Mouse (Mus musculus) limb, embryonic 14.5 days (tissue): Measurements from ENCODE around the gene 3110040M04Rik. TPM values are rescaled to one million over a fixed set of nuclear protein-coding genes. Genes with fewer than 3 reads are reported as not detected.
"Not testable (repeated sequence)": the region's sequence is repeated elsewhere in the genome, so short reads cannot be mapped to it uniquely, and the experiment has no call there.

Experiments used
- ATAC-seq: fragments of 200-750 bp; cut with Nextera tagmentation; 2 replicates; pipeline ENCODE4 v1.8.0; 2017; ENCODE audit warnings: low read depth, moderate number of reproducible peaks, moderate TSS enrichment; ENCODE audit not compliant: low FRiP score
- DNase-seq: peaks from one replicate; pipeline ENCODE4 v3.0.0-alpha.2; 2015; ENCODE audit warnings: low spot score
- H3K27ac ChIP-seq: fragments of 300-500 bp; sonication (generic); replicated peaks from 2 replicates; pipeline ENCODE4 v1.5.1; 2014; ENCODE audit warnings: low read depth, mild to moderate bottlenecking, low read length, moderate library complexity, mixed read lengths
- H3K27me3 ChIP-seq: fragments of 300-500 bp; sonication (generic); 2 replicates; pipeline ENCODE4 v1.6.1; 2014; ENCODE audit warnings: low read length, mixed read lengths; ENCODE audit not compliant: control insufficient read depth, insufficient read depth
- H3K36me3 ChIP-seq: fragments of 300-500 bp; sonication (generic); 2 replicates; pipeline ENCODE4 v1.6.1; 2014; ENCODE audit warnings: mild to moderate bottlenecking, low read length, moderate library complexity, mixed read lengths; ENCODE audit not compliant: control insufficient read depth, insufficient read depth
- H3K4me1 ChIP-seq: fragments of 300-500 bp; sonication (generic); 2 replicates; pipeline ENCODE4 v1.6.1; 2014; ENCODE audit warnings: antibody characterized with exemption, low read length, mixed read lengths; ENCODE audit not compliant: control insufficient read depth, insufficient read depth
- H3K4me2 ChIP-seq: fragments of 300-500 bp; sonication (generic); replicated peaks from 2 replicates; pipeline ENCODE4 v1.6.1; 2014; ENCODE audit warnings: low read depth, mild to moderate bottlenecking, low read length, moderate library complexity; ENCODE audit not compliant: severe bottlenecking
- H3K4me3 ChIP-seq: fragments of 300-500 bp; sonication (generic); replicated peaks from 2 replicates; pipeline ENCODE4 v1.5.1; 2014; ENCODE audit warnings: low read length
- H3K9ac ChIP-seq: fragments of 300-500 bp; sonication (generic); 2 replicates; pipeline ENCODE4 v1.6.1; 2014; ENCODE audit warnings: mild to moderate bottlenecking, low read depth, low read length, moderate library complexity; ENCODE audit not compliant: severe bottlenecking
- H3K9me3 ChIP-seq: fragments of 300-500 bp; sonication (generic); 2 replicates; pipeline ENCODE4 v1.6.1; 2016; ENCODE audit warnings: low read length; ENCODE audit not compliant: control insufficient read depth
- POLR2A ChIP-seq: fragments of 200-500 bp; IDR thresholded peaks from 2 replicates; pipeline ENCODE4 v1.8.0; 2012; ENCODE audit warnings: inconsistent platforms, mild to moderate bottlenecking, moderate library complexity, borderline replicate concordance; ENCODE audit not compliant: insufficient read depth, insufficient read length; ENCODE audit errors: extremely low read depth
- WGBS: fragments of 180-500 bp; shearing (Covaris S2); extraction: QIAGEN DNeasy Blood & Tissue Kit; methylation state at CpG from one replicate; pipeline ENCODE4 v1.1.7; 2014; 5-methylcytosine and 5-hydroxymethylcytosine counted together
- polyA plus RNA-seq, 2 experiments: library from polyadenylated mRNA; depleted of rRNA in 1 of 2; stranded (reverse) in 1 of 2; unstranded in 1 of 2; fragments of >200 nt; fragmentation: Nextera tagmentation in 1 of 2; extraction: Ambion mirVana in 1 of 2; gene quantifications; 2 replicates each; pipeline versions ENCODE4 v1.2.1 to v1.2.3; 2012 to 2014

The 3110040M04Rik gene
- polyA plus RNA-seq (2012; rRNA removed) (not detected in 2 replicates), polyA plus RNA-seq (2014; fragmentation: Nextera tagmentation; extraction: Ambion mirVana) (not detected in 2 replicates)

- DNase-seq, H3K27ac ChIP-seq, H3K36me3 ChIP-seq, H3K9me3 ChIP-seq, ATAC-seq, H3K4me2 ChIP-seq, H3K27me3 ChIP-seq, H3K4me1 ChIP-seq, H3K4me3 ChIP-seq, H3K9ac ChIP-seq: not testable (repeated sequence)
- WGBS: no CpG with 5 or more reads among the region's 6 CpGs
These were observed at the start of gene 3110040M04Rik for GRCm38 (mm10) chr1:151203818-151204217. TSS of gene 3110040M04Rik (plus strand) at chr1:151204121.

GRCm38 (mm10) chr1:151154131-151154530 lies 49.8 kb upstream of the 3110040M04Rik start:
- not testable (repeated sequence) for DNase-seq, H3K27me3 ChIP-seq, H3K4me3 ChIP-seq, H3K4me1 ChIP-seq, H3K27ac ChIP-seq, H3K4me2 ChIP-seq, H3K9ac ChIP-seq, H3K9me3 ChIP-seq, H3K36me3 ChIP-seq, ATAC-seq
- WGBS: 94% methylated on average over 9 of the region's 9 CpGs

DNA sequence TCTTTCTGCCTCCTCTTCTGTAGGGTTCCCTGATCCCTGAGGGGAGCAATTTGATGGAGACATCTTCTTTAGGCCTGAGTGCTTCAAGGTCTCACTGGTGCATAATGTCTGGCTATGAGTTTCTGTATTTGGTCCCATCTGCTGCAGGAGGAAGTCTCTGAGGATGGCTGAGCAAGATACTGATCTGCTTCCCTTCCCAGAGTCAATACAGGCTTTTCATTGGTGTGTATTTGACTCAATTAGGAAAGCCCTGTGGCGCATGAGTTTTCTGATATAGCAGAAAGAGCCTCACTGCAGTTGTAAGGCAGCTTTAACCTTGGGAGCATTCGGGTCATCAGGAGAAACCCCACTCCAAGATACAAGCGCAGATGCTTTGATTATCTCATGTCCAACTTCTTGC lies 47.8 kb upstream of the 3110040M04Rik start:
- no peaks in the 10 kb centered on the region for H3K36me3 ChIP-seq
- ATAC-seq (no peak), DNase-seq (no peak)
- H3K9me3 ChIP-seq: no peaks in the 10 kb centered on the region
- H3K27me3 ChIP-seq: no peaks in the 10 kb centered on the region
- H3K27ac ChIP-seq: no peak overlapping the region
- no peak overlapping the region for H3K4me2 ChIP-seq
- H3K9ac ChIP-seq: no peak overlapping the region
- whole genome bisulfite sequencing: 88% methylated on average over 3 of the region's 3 CpGs
- H3K4me1 ChIP-seq: no peaks in the 10 kb centered on the region
- no peak overlapping the region for H3K4me3 ChIP-seq
- TF ChIP-seq POLR2A: no peak

- Histone ChIP-seq H3K4me2 (no peak overlapping the region), H3K27me3 (no peaks in the 10 kb centered on the region), H3K27ac (no peak overlapping the region), H3K36me3 (no peaks in the 10 kb centered on the region), H3K9ac (no peak overlapping the region), H3K9me3 (no peaks in the 10 kb centered on the region), H3K4me3 (no peak overlapping the region), H3K4me1 (no peaks in the 10 kb centered on the region)
- WGBS: 76% methylated on average over 7 of the region's 7 CpGs
- ATAC-seq (no peak), DNase-seq (no peak)
- TF ChIP-seq POLR2A: no peak
These were observed 46.9 kb upstream of the 3110040M04Rik start for GRCm38 (mm10) chr1:151156777-151157632.

DNA sequence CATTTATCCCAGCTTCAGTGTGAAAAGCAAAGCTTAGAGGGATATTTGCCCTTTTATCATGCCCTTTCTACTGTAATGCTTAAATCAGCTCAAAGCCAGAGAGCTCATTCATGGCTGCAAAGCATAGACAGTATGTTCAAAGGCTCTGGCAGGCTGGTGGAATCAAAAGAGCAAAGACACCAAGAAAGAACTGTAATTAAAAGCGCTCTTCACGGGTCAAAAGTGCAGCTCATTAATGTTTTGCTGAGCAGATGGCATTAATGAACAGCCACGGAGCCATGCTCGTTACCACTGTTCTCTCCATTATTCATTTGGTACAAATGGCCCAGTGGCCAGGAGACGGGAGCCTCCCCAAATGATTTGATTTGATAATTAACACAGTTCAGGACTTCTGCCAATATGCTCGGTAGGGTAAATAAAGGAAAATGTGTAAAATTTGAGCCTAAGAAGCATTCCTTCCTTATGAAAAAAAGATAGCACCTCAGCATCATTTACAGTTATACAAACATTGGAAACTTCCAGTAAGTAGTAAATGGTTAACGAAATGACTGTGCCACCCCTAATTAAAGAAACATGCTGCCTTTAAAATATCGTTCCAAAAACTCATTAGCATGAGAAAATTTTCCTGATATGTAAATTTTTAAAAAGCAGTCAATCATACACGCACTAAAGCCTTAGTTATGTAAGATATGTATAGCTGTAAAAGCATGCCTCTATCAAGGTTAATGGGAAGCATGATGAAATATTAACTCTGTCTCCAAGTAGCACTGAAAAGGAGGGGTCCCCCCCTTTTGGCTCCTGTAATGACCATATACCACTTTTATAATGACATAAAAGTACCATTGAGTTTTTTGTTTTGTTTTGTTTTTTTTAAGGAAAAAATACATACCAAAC lies 45.7 kb upstream of the 3110040M04Rik start:
- Histone ChIP-seq H3K9ac (no peak overlapping the region), H3K9me3 (no peaks in the 10 kb centered on the region), H3K4me1 (no peaks in the 10 kb centered on the region), H3K4me2 (no peak overlapping the region), H3K27me3 (no peaks in the 10 kb centered on the region), H3K4me3 (no peak overlapping the region), H3K27ac (no peak overlapping the region), H3K36me3 (no peaks in the 10 kb centered on the region)
- TF ChIP-seq POLR2A: no peak
- ATAC-seq (no peak), DNase-seq (no peak)
- WGBS: 30% methylated on average over 9 of the region's 9 CpGs
